Comparison of ENCODE assay signal across 9 mouse cellular contexts in genomic region chr9:47894096-47894495, GRCm38 (mm10).
DNase-seq lines count a peak whose midpoint lies in the region; ATAC-seq and TF ChIP-seq lines count a peak whose summit lies in the region.
"Had no signal": no experiment of that assay in that cellular context is flagged by ENCODE, and none has a peak within 500 bp of the region (broad histone marks: within the 10 kb centered on the region; RNA-seq: fewer than 3 reads in every experiment).

No protein-coding gene starts in this region.

- no peak for ATAC-seq in heart, embryonic 12.5 days (ENCODE audit: insufficient number of reproducible peaks, low FRiP score)
- ATAC-seq in lung, embryonic 16.5 days (ENCODE audit: low read depth) = peak; percentile 59
- peak; percentile 77 for ATAC-seq in embryonic facial prominence, embryonic 13.5 days (ENCODE audit: insufficient number of reproducible peaks, insufficient read depth, low FRiP score, low TSS enrichment, low read depth)
- peak; percentile 49; the same call in 1 of the 2 replicates for ATAC-seq in stomach, postnatal 0 days (ENCODE audit: low FRiP score, low TSS enrichment)
- ATAC-seq in erythroid progenitor cell, adult 5-6 weeks (replicated peaks; ENCODE audit: low FRiP score, poor library complexity, severe bottlenecking) = no peak

- peaks cover 20% of the 10 kb centered on the region for H3K4me1 ChIP-seq in heart, embryonic 10.5 days
- H3K4me1 ChIP-seq in heart, embryonic 12.5 days (replicated peaks) = peaks cover 9% of the 10 kb centered on the region
- peaks cover 5% of the 10 kb centered on the region for H3K4me1 ChIP-seq in lung, embryonic 16.5 days (replicated peaks; ENCODE audit: control insufficient read depth, insufficient read depth, low read length)
- H3K4me1 ChIP-seq in embryonic facial prominence, embryonic 13.5 days = peaks cover 22% of the 10 kb centered on the region
- H3K4me1 ChIP-seq in stomach, postnatal 0 days (replicated peaks; ENCODE audit: control insufficient read depth, insufficient read depth) = no peaks in the 10 kb centered on the region
- H3K4me1 ChIP-seq: liver, embryonic 13.5 days had no signal

- no peaks in the 10 kb centered on the region for H3K36me3 ChIP-seq in heart, embryonic 10.5 days
- no peaks in the 10 kb centered on the region for H3K36me3 ChIP-seq in heart, embryonic 12.5 days
- H3K36me3 ChIP-seq in lung, embryonic 16.5 days (ENCODE audit: control insufficient read depth, insufficient read depth, low read length) = no peaks in the 10 kb centered on the region
- H3K36me3 ChIP-seq in embryonic facial prominence, embryonic 13.5 days = no peaks in the 10 kb centered on the region
- H3K36me3 ChIP-seq in stomach, postnatal 0 days (ENCODE audit: control insufficient read depth, insufficient read depth, low read length) = no peaks in the 10 kb centered on the region
- H3K36me3 ChIP-seq: liver, embryonic 13.5 days had no signal

- DNase-seq in heart, embryonic 10.5 days (ENCODE audit: low spot score) = no peak
- DNase-seq in lung, adult 18-20 months = no peak
- no peak for DNase-seq in stomach, postnatal 0 days (ENCODE audit: low spot score)
- no peak for DNase-seq in heart, adult 11 months
- DNase-seq: liver, embryonic 13.5 days had no signal

- no peaks in the 10 kb centered on the region for H3K27me3 ChIP-seq in heart, embryonic 10.5 days (ENCODE audit: insufficient read depth, poor library complexity, severe bottlenecking)
- no peaks in the 10 kb centered on the region for H3K27me3 ChIP-seq in heart, embryonic 12.5 days (replicated peaks)
- H3K27me3 ChIP-seq in lung, embryonic 16.5 days (ENCODE audit: control insufficient read depth, insufficient read depth, low read depth, low read length) = no peaks in the 10 kb centered on the region
- no peaks in the 10 kb centered on the region for H3K27me3 ChIP-seq in embryonic facial prominence, embryonic 13.5 days
- no peaks in the 10 kb centered on the region for H3K27me3 ChIP-seq in stomach, postnatal 0 days (ENCODE audit: control insufficient read depth, insufficient read depth, low read length)
- H3K27me3 ChIP-seq: liver, embryonic 13.5 days had no signal

- no peak overlapping the region for H3K4me3 ChIP-seq in heart, embryonic 10.5 days
- no peak overlapping the region for H3K4me3 ChIP-seq in heart, embryonic 12.5 days
- no peak overlapping the region for H3K4me3 ChIP-seq in lung, embryonic 16.5 days (ENCODE audit: low read length)
- H3K4me3 ChIP-seq in embryonic facial prominence, embryonic 13.5 days = no peak overlapping the region
- H3K4me3 ChIP-seq in stomach, postnatal 0 days (ENCODE audit: low read depth, low read length) = no peak overlapping the region
- H3K4me3 ChIP-seq: liver, embryonic 13.5 days had no signal

- peak overlapping the region; percentile 67 for H3K27ac ChIP-seq in heart, embryonic 10.5 days
- H3K27ac ChIP-seq in heart, embryonic 12.5 days (ENCODE audit: poor library complexity, severe bottlenecking) = no peak overlapping the region
- H3K27ac ChIP-seq in lung, embryonic 16.5 days (ENCODE audit: low read length) = no peak overlapping the region
- H3K27ac ChIP-seq in embryonic facial prominence, embryonic 13.5 days = peak overlapping the region; percentile 55; the same call in 1 of the 2 replicates
- no peak overlapping the region for H3K27ac ChIP-seq in stomach, postnatal 0 days (replicated peaks)
- H3K27ac ChIP-seq: liver, embryonic 13.5 days had no signal

- H3K9ac ChIP-seq in heart, embryonic 12.5 days = no peak overlapping the region
- H3K9ac ChIP-seq in lung, embryonic 16.5 days (ENCODE audit: low read length) = no peak overlapping the region
- H3K9ac ChIP-seq in embryonic facial prominence, embryonic 13.5 days = no peak overlapping the region
- H3K9ac ChIP-seq in stomach, postnatal 0 days (ENCODE audit: low read length) = no peak overlapping the region
- H3K9ac ChIP-seq: liver, embryonic 13.5 days had no signal

- no peak overlapping the region for H3K4me2 ChIP-seq in heart, embryonic 12.5 days
- no peak overlapping the region for H3K4me2 ChIP-seq in lung, embryonic 16.5 days (ENCODE audit: low read depth, low read length)
- H3K4me2 ChIP-seq in embryonic facial prominence, embryonic 13.5 days = no peak overlapping the region
- no peak overlapping the region for H3K4me2 ChIP-seq in stomach, postnatal 0 days (replicated peaks; ENCODE audit: low read depth)
- H3K4me2 ChIP-seq: liver, embryonic 13.5 days had no signal

- no peaks in the 10 kb centered on the region for H3K9me3 ChIP-seq in heart, embryonic 10.5 days
- H3K9me3 ChIP-seq in heart, embryonic 12.5 days (replicated peaks) = no peaks in the 10 kb centered on the region
- H3K9me3 ChIP-seq in lung, embryonic 16.5 days (ENCODE audit: control insufficient read depth, low read length) = no peaks in the 10 kb centered on the region
- no peaks in the 10 kb centered on the region for H3K9me3 ChIP-seq in embryonic facial prominence, embryonic 13.5 days
- no peaks in the 10 kb centered on the region for H3K9me3 ChIP-seq in stomach, postnatal 0 days (ENCODE audit: control insufficient read depth, low read length)
- H3K9me3 ChIP-seq: liver, embryonic 13.5 days had no signal

- 48% methylated on average over 5 of the region's 5 CpGs for WGBS in heart, embryonic 10.5 days
- WGBS in heart, embryonic 12.5 days = 45% methylated on average over 5 of the region's 5 CpGs
- WGBS in lung, embryonic 16.5 days = 3% methylated on average over 5 of the region's 5 CpGs
- 18% methylated on average over 5 of the region's 5 CpGs for WGBS in embryonic facial prominence, embryonic 13.5 days
- 3% methylated on average over 5 of the region's 5 CpGs for WGBS in stomach, postnatal 0 days

- no peak for TF ChIP-seq EP300 in stomach, postnatal 0 days (optimal IDR thresholded peaks at IDR 0.05)

- TF ChIP-seq CTCF in stomach, postnatal 0 days (IDR thresholded peaks at IDR 0.05; ENCODE audit: low read depth) = no peak

Comparison
In these comparisons a context has a peak if more than half of its experiments do, and no peak if none do; other contexts are left out.
1. H3K27ac ChIP-seq: peak in heart, embryonic 10.5 days (single experiment) and embryonic facial prominence, embryonic 13.5 days (single experiment); none in heart, embryonic 12.5 days (single experiment), lung, embryonic 16.5 days (single experiment) and stomach, postnatal 0 days (single experiment).
2. ATAC-seq: peak in lung, embryonic 16.5 days (single experiment), embryonic facial prominence, embryonic 13.5 days (single experiment) and stomach, postnatal 0 days (single experiment); none in heart, embryonic 12.5 days (single experiment) and erythroid progenitor cell, adult 5-6 weeks (single experiment).